Mouse (Mus musculus): ENCODE measurements at regions not wholly inside any gene's neighbourhood (a gene's known extent, or its start where the extent isn't known, plus 50 kb on each side); places are given as distances from the start of the nearest gene placed in this dataset.

DNA sequence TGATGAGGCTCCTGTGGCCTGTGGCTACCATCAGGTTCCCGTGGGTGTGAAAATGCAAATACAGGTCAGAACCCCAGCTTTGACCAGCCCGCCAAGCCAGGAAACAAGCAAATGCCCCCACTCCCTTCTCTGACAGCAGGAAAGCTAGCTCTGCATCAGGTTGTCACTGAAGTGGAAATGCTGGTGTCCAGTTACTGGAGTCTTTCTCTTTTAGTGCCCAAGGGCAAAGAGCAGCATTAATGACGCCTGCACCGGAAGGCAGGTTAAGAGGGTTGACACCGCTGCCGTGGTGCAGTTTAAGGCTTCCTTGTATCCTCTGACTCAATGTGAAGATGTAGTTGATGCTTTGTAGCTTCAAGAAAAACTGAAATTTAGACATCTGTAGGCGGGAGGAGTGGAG, 368.1 kb upstream of the Sall1 start:
- 49% methylated on average over 7 of the region's 7 CpGs for WGBS (ENCODE audit: insufficient replicate concordance)
- H3K27me3 ChIP-seq (ENCODE audit: control insufficient read depth, insufficient read depth, low read length), result no peaks in the 10 kb centered on the region; the same call in none of the 2 replicates
- H3K9ac ChIP-seq (replicated peaks), result no peak overlapping the region
- no peak overlapping the region for H3K4me2 ChIP-seq (ENCODE audit: low read depth)
- H3K27ac ChIP-seq, result no peak overlapping the region
- no peak for DNase-seq (ENCODE audit: low read depth in 3 of 3, low spot score in 3 of 3)
- no peak for TF ChIP-seq CTCF (IDR thresholded peaks at IDR 0.05; ENCODE audit: low read depth)
- no peak for TF ChIP-seq EP300 (IDR thresholded peaks at IDR 0.05; ENCODE audit: low read depth)
- H3K9me3 ChIP-seq (ENCODE audit: control insufficient read depth, low read length), result no peaks in the 10 kb centered on the region
- no peak for ATAC-seq (ENCODE audit: insufficient read depth)
- no peaks in the 10 kb centered on the region for H3K4me1 ChIP-seq (replicated peaks; ENCODE audit: control insufficient read depth in 2 of 2, insufficient read depth in 2 of 2, low read length in 1 of 2)
- H3K36me3 ChIP-seq (replicated peaks; ENCODE audit: control insufficient read depth, insufficient read depth, low read depth), result no peaks in the 10 kb centered on the region
- no peak overlapping the region for H3K4me3 ChIP-seq (ENCODE audit: insufficient read depth in 1 of 2, low read depth in 2 of 2, low read length in 2 of 2)

GRCm38 (mm10) chr8:89406688-89407087, 362.7 kb upstream of the Sall1 start:
- DNase-seq (ENCODE audit: low read depth in 3 of 3, low spot score in 3 of 3) (no peak), ATAC-seq (ENCODE audit: insufficient read depth) (no peak)
- H3K9me3 ChIP-seq (ENCODE audit: control insufficient read depth, low read length), result no peaks in the 10 kb centered on the region
- no peaks in the 10 kb centered on the region; the same call in 1 of the 2 replicates for H3K27me3 ChIP-seq (ENCODE audit: control insufficient read depth, insufficient read depth, low read length)
- H3K4me2 ChIP-seq (ENCODE audit: low read depth), result no peak overlapping the region
- no peak overlapping the region for H3K4me3 ChIP-seq (ENCODE audit: insufficient read depth in 1 of 2, low read depth in 2 of 2, low read length in 2 of 2)
- H3K36me3 ChIP-seq (replicated peaks; ENCODE audit: control insufficient read depth, insufficient read depth, low read depth), result no peaks in the 10 kb centered on the region
- TF ChIP-seq EP300 (IDR thresholded peaks at IDR 0.05; ENCODE audit: low read depth) (no peak), CTCF (IDR thresholded peaks at IDR 0.05; ENCODE audit: low read depth) (no peak)
- no peak overlapping the region for H3K27ac ChIP-seq
- 54% methylated on average over 5 of the region's 5 CpGs for WGBS (ENCODE audit: insufficient replicate concordance)
- no peak overlapping the region for H3K9ac ChIP-seq (replicated peaks)
- H3K4me1 ChIP-seq (replicated peaks; ENCODE audit: control insufficient read depth in 2 of 2, insufficient read depth in 2 of 2, low read length in 1 of 2), result no peaks in the 10 kb centered on the region

GRCm38 (mm10) chr8:89404287-89404686, 360.3 kb upstream of the Sall1 start:
- DNase-seq (ENCODE audit: low read depth in 3 of 3, low spot score in 3 of 3) (no peak), ATAC-seq (ENCODE audit: insufficient read depth) (no peak)
- WGBS (ENCODE audit: insufficient replicate concordance), result 53% methylated on average over 3 of the region's 3 CpGs
- TF ChIP-seq EP300 (IDR thresholded peaks at IDR 0.05; ENCODE audit: low read depth) (no peak), CTCF (IDR thresholded peaks at IDR 0.05; ENCODE audit: low read depth) (no peak)
- Histone ChIP-seq H3K4me3 (ENCODE audit: insufficient read depth in 1 of 2, low read depth in 2 of 2, low read length in 2 of 2) (no peak overlapping the region), H3K36me3 (replicated peaks; ENCODE audit: control insufficient read depth, insufficient read depth, low read depth) (no peaks in the 10 kb centered on the region), H3K4me2 (ENCODE audit: low read depth) (no peak overlapping the region), H3K9ac (replicated peaks) (no peak overlapping the region), H3K9me3 (ENCODE audit: control insufficient read depth, low read length) (no peaks in the 10 kb centered on the region), H3K4me1 (replicated peaks; ENCODE audit: control insufficient read depth in 2 of 2, insufficient read depth in 2 of 2, low read length in 1 of 2) (no peaks in the 10 kb centered on the region), H3K27ac (no peak overlapping the region), H3K27me3 (ENCODE audit: control insufficient read depth, insufficient read depth, low read length) (no peaks in the 10 kb centered on the region; the same call in 1 of the 2 replicates)

- H3K4me2 ChIP-seq (ENCODE audit: low read depth), result no peak overlapping the region
- no peaks in the 10 kb centered on the region for H3K4me1 ChIP-seq (replicated peaks; ENCODE audit: control insufficient read depth in 2 of 2, insufficient read depth in 2 of 2, low read length in 1 of 2)
- H3K9me3 ChIP-seq (ENCODE audit: control insufficient read depth, low read length), result no peaks in the 10 kb centered on the region
- TF ChIP-seq EP300 (IDR thresholded peaks at IDR 0.05; ENCODE audit: low read depth), result no peak
- TF ChIP-seq CTCF (IDR thresholded peaks at IDR 0.05; ENCODE audit: low read depth), result no peak
- no peaks in the 10 kb centered on the region for H3K36me3 ChIP-seq (replicated peaks; ENCODE audit: control insufficient read depth, insufficient read depth, low read depth)
- no peak overlapping the region for H3K4me3 ChIP-seq (ENCODE audit: insufficient read depth in 1 of 2, low read depth in 2 of 2, low read length in 2 of 2)
- ATAC-seq (ENCODE audit: insufficient read depth) (no peak), DNase-seq (ENCODE audit: low read depth in 3 of 3, low spot score in 3 of 3) (no peak)
- no peak overlapping the region for H3K27ac ChIP-seq
- no peaks in the 10 kb centered on the region for H3K27me3 ChIP-seq (ENCODE audit: control insufficient read depth, insufficient read depth, low read length)
- no peak overlapping the region for H3K9ac ChIP-seq (replicated peaks)
These were observed 352.7 kb upstream of the Sall1 start for GRCm38 (mm10) chr8:89396673-89397072.

GRCm38 (mm10) chr8:89392749-89393148, 348.8 kb upstream of the Sall1 start:
- H3K4me1 ChIP-seq (replicated peaks; ENCODE audit: control insufficient read depth in 2 of 2, insufficient read depth in 2 of 2, low read length in 1 of 2), result no peaks in the 10 kb centered on the region
- H3K27me3 ChIP-seq (ENCODE audit: control insufficient read depth, insufficient read depth, low read length), result no peaks in the 10 kb centered on the region
- WGBS (ENCODE audit: insufficient replicate concordance), result 47% methylated on average over 6 of the region's 6 CpGs
- H3K36me3 ChIP-seq (replicated peaks; ENCODE audit: control insufficient read depth, insufficient read depth, low read depth), result no peaks in the 10 kb centered on the region
- no peak for DNase-seq (ENCODE audit: low read depth in 3 of 3, low spot score in 3 of 3)
- H3K9ac ChIP-seq (replicated peaks), result no peak overlapping the region
- no peak overlapping the region for H3K27ac ChIP-seq
- no peak overlapping the region for H3K4me2 ChIP-seq (ENCODE audit: low read depth)
- no peak overlapping the region for H3K4me3 ChIP-seq (ENCODE audit: insufficient read depth in 1 of 2, low read depth in 2 of 2, low read length in 2 of 2)
- TF ChIP-seq CTCF (IDR thresholded peaks at IDR 0.05; ENCODE audit: low read depth) (no peak), EP300 (IDR thresholded peaks at IDR 0.05; ENCODE audit: low read depth) (no peak)
- H3K9me3 ChIP-seq (ENCODE audit: control insufficient read depth, low read length), result no peaks in the 10 kb centered on the region
- no peak for ATAC-seq (ENCODE audit: insufficient read depth)
